Mouse (Mus musculus): ENCODE measurements at regions not wholly inside any gene's neighbourhood (a gene's known extent, or its start where the extent isn't known, plus 50 kb on each side); places are given as distances from the start of the nearest gene placed in this dataset.

DNA sequence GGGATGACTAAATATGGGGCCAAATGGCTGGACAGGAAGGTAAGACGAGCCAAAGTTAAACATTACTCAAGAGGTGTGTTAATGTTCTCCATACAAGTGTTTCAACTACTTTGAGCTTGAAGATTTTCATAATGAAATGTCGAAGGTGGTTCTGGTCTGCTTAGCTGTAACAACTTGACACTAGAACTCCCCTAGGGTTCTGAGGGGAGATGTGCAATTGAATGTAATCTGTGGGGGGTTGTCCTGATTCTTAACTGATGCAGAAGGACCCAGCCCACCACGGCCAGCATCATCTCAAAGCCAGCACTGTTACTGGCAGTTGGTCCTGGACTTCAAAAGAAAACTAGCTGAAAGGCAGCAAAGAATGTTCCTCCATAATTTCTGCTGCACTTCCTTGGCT, 55.3 kb downstream of the Gpr88 start:
- no peak for DNase-seq (ENCODE audit: low read depth)

DNA sequence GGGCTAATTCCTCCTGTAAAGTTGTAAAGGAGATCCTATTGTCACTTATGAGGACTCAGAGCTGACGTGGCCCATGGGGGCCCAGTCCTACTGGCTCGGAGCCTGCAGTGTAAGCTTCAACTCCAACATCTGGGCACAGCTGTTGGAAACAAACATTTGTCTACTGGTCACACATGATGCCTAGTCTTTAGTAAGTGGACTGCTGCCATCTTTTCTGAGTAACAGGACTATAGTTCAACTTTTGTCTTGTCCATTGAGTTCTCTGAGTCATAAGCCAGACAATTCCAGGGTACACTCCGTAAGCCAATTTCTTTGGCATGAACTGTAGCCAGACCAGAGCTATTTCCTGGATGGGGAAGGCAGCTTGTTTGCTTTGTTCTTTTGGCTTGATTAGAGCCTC, 58.6 kb downstream of the Gpr88 start:
- peak; percentile 74 for DNase-seq (ENCODE audit: low read depth)

DNA sequence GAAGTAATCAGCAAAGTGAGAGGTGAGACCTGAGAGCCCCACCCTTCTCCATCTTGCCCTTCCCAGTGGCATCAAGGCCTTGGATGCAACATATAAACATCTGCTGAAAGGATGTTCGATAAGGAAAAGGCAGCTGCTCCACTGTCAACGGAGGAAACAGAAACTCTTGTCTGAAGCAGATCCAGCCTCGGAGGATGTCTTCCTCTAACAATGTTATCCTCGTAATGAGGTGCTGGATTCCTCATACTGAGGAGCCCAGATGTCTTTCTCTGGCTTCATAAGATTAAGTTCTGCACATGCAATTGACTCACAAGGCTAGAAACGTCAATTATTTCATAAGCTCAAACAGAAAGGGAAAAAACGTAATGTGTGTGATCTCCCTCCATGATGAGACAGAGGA, 61.8 kb upstream of the Vcam1 start:
- no peak for DNase-seq (ENCODE audit: low read depth)

DNA sequence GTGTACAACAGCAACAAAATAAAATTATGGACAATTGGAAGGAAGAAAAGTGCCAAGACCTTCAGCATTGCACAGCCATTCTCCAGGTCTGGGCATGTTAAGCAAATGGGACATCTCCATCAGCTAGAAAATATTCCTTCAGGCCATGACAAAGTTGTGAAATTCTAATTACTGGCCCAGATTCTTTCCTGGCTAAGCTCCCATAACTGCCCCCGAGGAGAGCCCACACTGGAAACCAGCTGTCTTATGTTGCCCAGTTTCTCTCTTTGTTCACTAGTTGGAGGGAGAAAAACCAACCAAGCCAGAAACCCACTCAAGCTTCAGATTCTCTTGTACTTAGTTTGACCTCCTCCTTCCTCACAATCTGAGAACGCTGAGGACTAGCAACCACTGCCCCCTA, 61.2 kb upstream of the Vcam1 start:
- DNase-seq (ENCODE audit: low read depth) = peak; percentile 84

DNA sequence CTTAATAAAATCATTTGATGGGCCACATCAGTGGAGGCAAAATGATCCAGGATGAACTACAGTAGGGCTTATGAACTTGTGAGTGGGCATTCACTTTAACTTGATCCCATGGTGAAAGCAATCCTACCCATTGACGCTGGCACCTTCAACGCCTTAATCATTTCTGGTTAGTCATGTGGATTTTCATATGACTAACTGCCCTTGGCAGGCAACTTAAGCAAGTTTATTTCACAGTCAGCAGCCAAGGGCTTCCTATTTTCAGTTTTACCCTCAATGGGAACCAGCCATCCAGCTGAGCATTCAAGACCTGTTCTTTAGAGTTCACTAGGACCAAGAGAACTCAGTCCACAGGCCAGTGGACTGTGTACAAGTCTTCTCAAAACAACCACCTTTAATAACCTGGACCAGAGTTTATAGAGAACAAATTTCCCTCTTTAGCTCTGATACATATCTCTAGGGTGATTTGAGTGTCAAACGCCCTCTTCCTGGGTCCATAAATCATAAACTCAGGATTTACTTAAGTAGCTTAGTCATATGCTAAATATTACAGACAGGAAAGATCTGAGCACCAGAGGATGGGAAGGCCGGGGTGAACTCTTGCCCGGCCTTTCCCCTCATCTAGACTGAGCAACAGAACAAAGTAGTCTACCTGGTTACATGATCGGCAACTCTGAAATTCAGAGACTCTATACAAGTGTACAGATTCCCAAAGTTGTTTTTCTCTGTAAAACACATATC, 60.0 kb upstream of the Vcam1 start:
- DNase-seq (ENCODE audit: low read depth) = peak; percentile 89

DNA sequence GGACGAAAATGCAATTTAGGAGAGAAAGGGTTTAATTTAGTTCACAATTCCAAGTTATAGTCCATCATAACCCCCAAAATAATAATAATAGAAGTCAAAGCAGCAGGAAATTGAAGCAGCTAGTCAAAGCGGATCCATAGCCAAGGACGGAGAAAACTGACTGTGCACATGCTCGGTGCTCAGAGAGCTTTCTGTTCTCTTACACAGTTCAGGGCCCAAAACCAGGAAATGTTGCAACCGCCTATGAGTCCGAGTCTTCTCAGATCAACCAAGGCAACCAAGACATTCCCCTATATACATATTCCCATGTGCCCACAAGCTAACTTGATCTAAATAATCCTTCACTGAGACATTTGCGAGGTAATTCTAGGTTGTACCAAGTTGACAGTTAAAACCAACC, 55.7 kb upstream of the Vcam1 start:
- DNase-seq (ENCODE audit: low read depth) = no peak

DNA sequence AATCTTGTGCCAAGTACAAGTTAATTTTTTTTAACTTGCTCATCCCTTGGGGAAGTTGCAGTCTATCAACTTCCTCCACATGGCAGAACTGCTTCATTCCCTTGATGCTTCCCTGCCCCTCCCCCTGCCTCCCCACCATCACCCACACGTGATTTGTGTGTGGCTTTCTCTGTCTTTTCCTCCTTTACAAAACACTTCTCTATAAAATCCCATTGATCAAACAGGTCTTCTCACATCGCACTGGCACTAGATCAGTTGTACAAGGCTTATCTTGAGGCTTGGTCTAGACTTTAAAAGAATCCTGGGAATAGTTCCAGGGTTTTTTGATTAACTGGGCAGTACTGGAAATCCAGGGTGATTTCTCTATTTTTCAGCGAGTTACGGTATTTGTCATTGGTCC, 55.0 kb upstream of the Vcam1 start:
- no peak for DNase-seq (ENCODE audit: low read depth)

DNA sequence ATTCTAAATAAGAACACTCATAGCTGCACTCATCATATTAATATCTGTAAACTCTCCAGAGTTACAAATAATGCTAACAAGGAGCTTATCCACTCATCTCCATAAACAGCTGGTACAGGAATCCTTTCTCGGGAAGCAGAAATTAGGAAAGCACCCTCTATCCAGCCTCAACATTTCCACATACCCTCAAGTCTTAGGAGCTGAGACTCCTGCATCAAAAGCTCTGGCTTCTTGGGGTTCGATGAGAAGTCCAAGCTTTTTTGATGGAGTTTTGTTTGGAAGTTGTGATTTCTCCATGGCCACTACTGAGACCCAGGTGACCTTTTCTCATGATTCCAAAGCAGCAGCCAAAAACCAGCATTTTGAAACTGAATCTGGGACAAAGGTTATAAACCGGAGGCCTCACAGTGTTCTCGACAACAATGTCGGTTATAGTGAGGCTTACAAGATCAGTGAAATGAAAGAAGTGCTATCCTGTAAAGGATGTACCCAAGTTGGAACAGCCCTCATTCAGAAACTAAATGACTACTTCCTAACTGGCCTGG, 50.9 kb upstream of the Vcam1 start:
- DNase-seq (ENCODE audit: low read depth) = no peak

Data from gonadal fat pad, adult 2 months (tissue).